Mouse (Mus musculus): ENCODE results near the gene Hyls1.

Hyls1 gene

GRCm38 (mm10) chr9:35543099-35543860 is 26.9 kb downstream of the Hyls1 start:
- no peak for DNase-seq

- no peak for DNase-seq
Measured at GRCm38 (mm10) chr9:35541941-35542340, 28.3 kb downstream of the Hyls1 start.

GRCm38 (mm10) chr9:35541488-35541887 is 28.7 kb downstream of the Hyls1 start:
- DNase-seq = peak; percentile 92

DNA sequence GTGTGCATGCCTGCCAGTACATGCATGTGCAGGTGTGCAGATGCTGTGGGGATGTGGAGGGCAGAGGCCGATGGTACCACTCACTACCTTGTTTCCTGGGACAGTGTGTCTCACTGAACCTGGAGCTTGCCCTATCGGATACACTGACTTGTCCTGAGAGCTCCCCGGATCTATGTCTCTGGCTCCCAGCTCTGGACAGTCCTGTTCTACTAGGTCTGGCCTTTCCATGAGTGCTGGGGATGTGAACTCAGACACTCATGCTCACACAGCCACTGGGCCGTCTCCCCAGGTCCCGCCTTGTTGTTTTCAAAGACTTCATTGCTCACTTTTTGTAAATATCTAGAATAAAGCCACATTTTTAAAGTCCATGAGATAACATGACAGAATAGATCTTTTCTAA is 29.2 kb downstream of the Hyls1 start:
- no peak for DNase-seq

DNA sequence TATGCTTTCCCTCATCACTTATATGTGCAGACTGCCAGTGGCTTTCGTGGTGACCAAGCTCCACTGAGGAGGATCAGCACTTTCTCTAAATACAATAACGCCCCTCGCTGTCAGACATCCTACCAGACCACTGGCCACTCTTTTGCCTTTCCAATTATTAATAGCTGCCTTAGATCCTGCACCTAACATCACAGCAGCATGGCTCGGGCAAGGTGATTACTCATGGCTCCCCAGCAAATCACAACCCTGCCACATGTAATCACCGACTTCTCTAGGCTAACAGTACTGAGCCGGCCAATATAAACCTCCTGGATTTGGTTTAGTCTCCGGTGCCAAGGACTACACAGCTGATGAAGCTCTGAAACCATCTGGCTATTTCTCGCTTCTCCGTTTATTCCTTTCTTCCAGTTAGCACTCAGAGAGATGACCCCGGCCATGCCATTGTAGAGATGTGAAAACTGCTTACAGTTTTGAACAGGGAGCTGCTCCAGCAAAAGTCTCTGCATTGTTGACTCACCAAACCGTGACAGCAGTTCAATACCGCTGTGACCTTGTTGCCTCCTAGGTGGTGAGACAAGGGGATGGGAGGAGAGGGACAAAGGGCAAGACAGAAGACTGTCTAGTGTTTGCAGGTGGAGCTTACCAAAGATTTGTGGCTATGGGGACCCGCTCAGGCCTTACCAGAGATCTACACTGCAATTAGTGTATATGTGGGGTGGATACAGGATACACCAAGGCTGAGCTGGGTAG is 31.0 kb downstream of the Hyls1 start:
- DNase-seq = no peak

GRCm38 (mm10) chr9:35535876-35536275 is 34.3 kb downstream of the Hyls1 start:
- no peak for DNase-seq

DNA sequence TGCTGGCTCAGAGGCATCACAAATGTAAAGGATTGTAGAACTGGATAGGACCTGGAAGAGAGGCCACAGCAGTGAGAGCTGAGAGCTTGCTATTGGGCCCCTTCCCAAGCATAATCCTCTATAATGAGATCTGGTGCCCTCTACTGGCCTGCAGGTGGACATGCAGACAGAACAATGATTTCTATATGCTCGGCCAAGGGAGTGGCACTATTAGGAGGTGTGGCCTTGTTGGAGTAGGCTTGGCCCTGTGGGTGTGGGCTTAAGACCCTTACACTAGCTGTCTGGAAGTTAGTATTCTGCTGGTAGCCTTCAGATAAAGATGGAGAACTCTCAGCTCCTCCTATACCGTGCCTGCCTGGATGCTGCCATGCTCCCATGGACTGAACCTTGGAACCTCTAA is 35.1 kb downstream of the Hyls1 start:
- peak; percentile 58 for DNase-seq

- DNase-seq = no peak
Measured at GRCm38 (mm10) chr9:35533266-35533665, 36.9 kb downstream of the Hyls1 start.

DNA sequence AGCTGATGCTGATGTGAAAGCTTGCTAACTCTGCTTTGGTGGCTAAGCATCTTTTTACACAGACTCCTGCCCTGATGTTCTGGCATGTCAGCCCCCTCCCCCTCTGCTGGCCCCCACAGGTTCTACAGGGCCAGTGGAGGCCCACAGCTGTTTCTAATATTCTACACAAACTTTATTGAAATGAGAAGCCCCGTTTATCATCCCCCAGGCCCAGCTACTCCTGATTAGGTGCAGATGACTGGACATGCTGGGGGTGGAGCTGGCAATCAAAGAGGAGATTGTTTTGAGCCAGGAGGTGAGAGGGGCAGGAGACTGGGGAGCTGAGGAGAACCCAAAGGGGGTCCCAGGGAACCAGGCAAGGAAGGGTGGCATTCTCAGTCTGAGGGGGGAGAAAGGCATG is 40.4 kb downstream of the Hyls1 start:
- no peak for DNase-seq

- no peak for DNase-seq
Measured at GRCm38 (mm10) chr9:35529141-35529540, 41.1 kb downstream of the Hyls1 start.

DNA sequence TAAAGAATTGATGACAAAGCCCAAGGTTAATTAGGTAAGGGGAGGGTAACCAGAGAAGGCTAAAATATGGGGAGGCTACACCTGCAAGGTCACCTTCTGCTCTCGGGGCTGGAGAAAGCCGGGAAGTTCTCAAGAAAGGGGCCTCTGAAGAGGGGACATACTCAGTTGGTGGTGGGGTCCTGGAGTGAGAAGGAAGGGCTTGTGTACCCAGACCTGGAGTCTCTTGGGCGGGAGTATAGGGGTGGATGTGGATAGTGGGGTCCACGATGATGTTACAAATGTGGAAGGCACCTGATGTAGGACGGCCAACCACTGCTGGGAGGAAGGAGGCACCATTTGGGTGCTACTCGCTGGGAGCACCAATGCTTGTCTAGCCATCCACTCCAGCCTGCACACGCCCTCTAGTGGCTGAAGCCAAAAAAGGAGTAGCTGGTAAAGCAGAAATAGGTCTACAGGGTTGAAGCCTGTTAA is 46.2 kb downstream of the Hyls1 start:
- DNase-seq = peak; percentile 80

DNA sequence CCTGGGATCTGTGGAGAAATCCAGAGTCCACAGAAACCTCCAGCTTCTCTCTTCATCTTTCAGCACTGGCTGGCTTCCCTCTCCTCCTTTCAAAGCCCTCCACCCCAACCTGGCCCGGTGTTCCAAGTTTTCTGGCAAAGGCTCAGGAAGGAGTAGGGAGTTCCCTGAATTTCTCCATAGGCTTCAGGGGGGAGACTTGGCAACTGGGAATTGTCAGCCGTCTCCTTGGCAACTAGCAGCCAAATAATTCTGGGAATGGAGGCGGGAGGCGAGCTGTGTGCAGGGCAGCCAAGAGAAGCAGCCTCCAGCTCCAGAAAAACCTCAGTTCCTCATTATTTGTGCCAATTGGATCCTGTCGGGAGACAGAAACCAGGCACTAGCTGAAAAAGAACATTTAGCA is 46.7 kb downstream of the Hyls1 start:
- no peak for DNase-seq

GRCm38 (mm10) chr9:35522821-35523515 is 47.2 kb downstream of the Hyls1 start:
- no peak for DNase-seq

- no peak for DNase-seq
Measured at GRCm38 (mm10) chr9:35522241-35522640, 48.0 kb downstream of the Hyls1 start.

- DNase-seq = no peak
Measured at GRCm38 (mm10) chr9:35520631-35521348, 49.4 kb downstream of the Hyls1 start.

GRCm38 (mm10) chr9:35518169-35518568 is 52.0 kb downstream of the Hyls1 start, which contains the start of gene Gm1113:
Gene Gm1113 (minus strand): TSS chr9:35518269.
- no peak for DNase-seq

GRCm38 (mm10) chr9:35516711-35517110 is 53.5 kb downstream of the Hyls1 start:
- no peak for DNase-seq

GRCm38 (mm10) chr9:35516182-35516581 is 54.0 kb downstream of the Hyls1 start:
- no peak for DNase-seq

GRCm38 (mm10) chr9:35513900-35514299 is 56.3 kb downstream of the Hyls1 start:
- DNase-seq = no peak

Data from thymus, postnatal 4 days (tissue).